Mouse (Mus musculus) heart, adult 11 months (tissue): ENCODE data around the gene Insyn1.

Experiments
- DNase-seq: peaks from one replicate; pipeline ENCODE4 v3.0.0; 2022

Insyn1 gene

GRCm38 (mm10) chr9:58535447-58536134 is 47.2 kb downstream of the Insyn1 start:
- DNase-seq: peak; percentile 93

- DNase-seq: no peak
These were observed 49.4 kb downstream of the Insyn1 start for GRCm38 (mm10) chr9:58537774-58538173.

GRCm38 (mm10) chr9:58539886-58540285 is 51.5 kb downstream of the Insyn1 start:
- no peak for DNase-seq

- DNase-seq: peak; percentile 99
These were observed 53.5 kb downstream of the Insyn1 start for GRCm38 (mm10) chr9:58541895-58542338.

GRCm38 (mm10) chr9:58544879-58545324 is 56.5 kb downstream of the Insyn1 start:
- peak; percentile 93 for DNase-seq

- no peak for DNase-seq
These were observed 57.0 kb downstream of the Insyn1 start for GRCm38 (mm10) chr9:58545428-58545827.

GRCm38 (mm10) chr9:58546630-58547360 is 58.4 kb downstream of the Insyn1 start:
- DNase-seq: no peak

- DNase-seq: no peak
These were observed 60.5 kb downstream of the Insyn1 start for GRCm38 (mm10) chr9:58548897-58549296.
